Mouse (Mus musculus) cortical plate, adult 2 months (tissue): ENCODE results near the gene Mesp2.
A peak's percentile ranks its signal among the peaks of the same experiment; 100 is the strongest.

Experiments used
- CTCF ChIP-seq: fragments of 200-500 bp; IDR thresholded peaks from 2 replicates; pipeline ENCODE4 v1.5.1; 2011; ENCODE audit warnings: mild to moderate bottlenecking, control low read depth, low read length; ENCODE audit not compliant: insufficient read depth; ENCODE audit errors: extremely low read depth
- POLR2A ChIP-seq: fragments of 200-500 bp; IDR thresholded peaks from 2 replicates; pipeline ENCODE4 v1.6.1; 2011; ENCODE audit warnings: mild to moderate bottlenecking, low read length, control low read depth; ENCODE audit not compliant: insufficient read depth; ENCODE audit errors: extremely low read depth

DNA sequence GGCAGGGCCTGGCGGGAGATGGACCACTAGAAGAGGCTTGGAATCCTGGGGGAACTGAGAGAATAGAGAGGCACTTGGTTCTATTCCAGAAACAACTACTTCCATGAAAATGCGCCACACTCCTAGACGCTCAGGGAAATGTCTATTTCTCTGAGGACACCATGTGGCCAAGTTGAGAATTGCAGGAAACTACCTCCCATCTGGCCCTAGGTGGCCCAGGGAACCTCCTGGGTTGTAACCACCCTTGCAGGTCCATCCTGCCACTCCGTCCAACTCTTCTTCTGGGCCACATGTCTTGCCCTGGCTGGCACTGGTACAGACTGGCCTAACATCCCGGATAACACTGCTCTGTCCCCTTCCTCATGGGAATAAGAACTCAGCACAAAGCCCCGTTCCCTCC lies 24.2 kb upstream of the Mesp2 start:
- TF ChIP-seq CTCF, result peak; percentile 75
- no peak for TF ChIP-seq POLR2A
